Mouse (Mus musculus) kidney, embryonic 16.5 days (tissue): ENCODE results near the gene Etl4. TPM values are rescaled to one million over a fixed set of nuclear protein-coding genes. Genes with fewer than 3 reads are reported as not detected.

Experiments
- ATAC-seq: fragments of 200-750 bp; cut with Nextera tagmentation; 2 replicates; pipeline ENCODE4 v1.8.0; 2017; ENCODE audit warnings: moderate TSS enrichment; ENCODE audit not compliant: low FRiP score, low TSS enrichment
- H3K27ac ChIP-seq: fragments of 300-500 bp; sonication (generic); 2 replicates; pipeline ENCODE4 v1.5.1; 2014; ENCODE audit warnings: low read length
- H3K27me3 ChIP-seq: fragments of 300-500 bp; sonication (generic); 2 replicates; pipeline ENCODE4 v1.6.1; 2014; ENCODE audit warnings: low read length, control low read depth, mixed read lengths; ENCODE audit not compliant: insufficient read depth
- H3K36me3 ChIP-seq: fragments of 300-500 bp; sonication (generic); 2 replicates; pipeline ENCODE4 v1.6.1; 2014; ENCODE audit warnings: low read length, control low read depth, mixed read lengths; ENCODE audit not compliant: insufficient read depth
- H3K4me1 ChIP-seq: fragments of 300-500 bp; sonication (generic); 2 replicates; pipeline ENCODE4 v1.6.1; 2014; ENCODE audit warnings: low read length, control low read depth, mixed read lengths; ENCODE audit not compliant: insufficient read depth
- H3K4me2 ChIP-seq: fragments of 300-500 bp; sonication (generic); replicated peaks from 2 replicates; pipeline ENCODE4 v1.6.1; 2014; ENCODE audit warnings: low read depth, low read length
- H3K4me3 ChIP-seq: fragments of 300-500 bp; sonication (generic); 2 replicates; pipeline ENCODE4 v1.5.1; 2014; ENCODE audit warnings: mild to moderate bottlenecking, low read length
- H3K9ac ChIP-seq: fragments of 300-500 bp; sonication (generic); replicated peaks from 2 replicates; pipeline ENCODE4 v1.6.1; 2014; ENCODE audit warnings: low read length
- H3K9me3 ChIP-seq: fragments of 300-500 bp; sonication (generic); 2 replicates; pipeline ENCODE4 v1.6.1; 2016; ENCODE audit warnings: low read length, control low read depth
- WGBS: fragments of 180-500 bp; shearing (Covaris S2); extraction: QIAGEN DNeasy Blood & Tissue Kit; methylation state at CpG from one replicate; pipeline ENCODE4 v1.1.7; 2014; 5-methylcytosine and 5-hydroxymethylcytosine counted together
- polyA plus RNA-seq: library from polyadenylated mRNA; unstranded; fragments of >200 nt; fragmentation: Nextera tagmentation; extraction: Ambion mirVana; gene quantifications from 2 replicates; pipeline ENCODE4 v1.2.1, GENCODE M21; 2015

The Etl4 gene
- polyA plus RNA-seq, 1 experiment from 2014 or later = 56.8 TPM

GRCm38 (mm10) chr2:19953028-19953427 is 43.4 kb downstream of the Etl4 start:
- no peak for ATAC-seq
- 81% methylated on average over 2 of the region's 2 CpGs for WGBS
- Histone ChIP-seq H3K27me3 (no peaks in the 10 kb centered on the region), H3K4me1 (no peaks in the 10 kb centered on the region), H3K9ac (no peak overlapping the region), H3K4me3 (no peak overlapping the region), H3K36me3 (0 out of 2 replicates have a peak, but pooled peaks cover 4% of the 10 kb centered on the region), H3K4me2 (no peak overlapping the region), H3K9me3 (0 out of 2 replicates have a peak, but pooled peaks cover 3% of the 10 kb centered on the region), H3K27ac (no peak overlapping the region)

GRCm38 (mm10) chr2:19966445-19966844 is 56.9 kb downstream of the Etl4 start:
- no peak overlapping the region for H3K4me2 ChIP-seq
- no peaks in the 10 kb centered on the region for H3K36me3 ChIP-seq
- no peak overlapping the region for H3K27ac ChIP-seq
- no peaks in the 10 kb centered on the region for H3K4me1 ChIP-seq
- WGBS = 58% methylated on average over 7 of the region's 7 CpGs
- no peaks in the 10 kb centered on the region for H3K9me3 ChIP-seq
- no peak overlapping the region for H3K9ac ChIP-seq
- H3K4me3 ChIP-seq = no peak overlapping the region
- no peak for ATAC-seq
- H3K27me3 ChIP-seq = no peaks in the 10 kb centered on the region

- H3K4me2 ChIP-seq = no peak overlapping the region
- H3K27me3 ChIP-seq = no peaks in the 10 kb centered on the region
- no peak for ATAC-seq
- no peak overlapping the region for H3K9ac ChIP-seq
- H3K27ac ChIP-seq = no peak overlapping the region
- H3K36me3 ChIP-seq = no peaks in the 10 kb centered on the region
- 91% methylated on average over 4 of the region's 4 CpGs for WGBS
- no peaks in the 10 kb centered on the region for H3K9me3 ChIP-seq
- H3K4me3 ChIP-seq = no peak overlapping the region
- H3K4me1 ChIP-seq = no peaks in the 10 kb centered on the region
These were observed 128.1 kb downstream of the Etl4 start for GRCm38 (mm10) chr2:20037671-20038070.

- H3K36me3 ChIP-seq = no peaks in the 10 kb centered on the region
- no peaks in the 10 kb centered on the region for H3K9me3 ChIP-seq
- no peak overlapping the region for H3K4me2 ChIP-seq
- H3K4me3 ChIP-seq = no peak overlapping the region
- no peak for ATAC-seq
- H3K9ac ChIP-seq = no peak overlapping the region
- 70% methylated on average over 9 of the region's 9 CpGs for WGBS
- H3K4me1 ChIP-seq = no peaks in the 10 kb centered on the region
- H3K27me3 ChIP-seq = no peaks in the 10 kb centered on the region
- H3K27ac ChIP-seq = no peak overlapping the region
These were observed 162.8 kb downstream of the Etl4 start for GRCm38 (mm10) chr2:20072377-20072776.

GRCm38 (mm10) chr2:20076118-20076796 is 166.7 kb downstream of the Etl4 start:
- Histone ChIP-seq H3K4me3 (no peak overlapping the region), H3K36me3 (no peaks in the 10 kb centered on the region), H3K9me3 (no peaks in the 10 kb centered on the region), H3K27me3 (no peaks in the 10 kb centered on the region), H3K4me1 (no peaks in the 10 kb centered on the region), H3K4me2 (no peak overlapping the region), H3K27ac (no peak overlapping the region), H3K9ac (no peak overlapping the region)
- no peak for ATAC-seq
- 83% methylated on average over 4 of the region's 4 CpGs for WGBS

GRCm38 (mm10) chr2:20084781-20085180 is 175.2 kb downstream of the Etl4 start:
- Histone ChIP-seq H3K4me3 (no peak overlapping the region), H3K9me3 (no peaks in the 10 kb centered on the region), H3K36me3 (no peaks in the 10 kb centered on the region), H3K27ac (no peak overlapping the region), H3K4me2 (no peak overlapping the region), H3K27me3 (no peaks in the 10 kb centered on the region), H3K9ac (no peak overlapping the region), H3K4me1 (no peaks in the 10 kb centered on the region)
- 72% methylated on average over 4 of the region's 4 CpGs for WGBS
- no peak for ATAC-seq

- H3K9me3 ChIP-seq = no peaks in the 10 kb centered on the region
- H3K4me3 ChIP-seq = no peak overlapping the region
- H3K36me3 ChIP-seq = no peaks in the 10 kb centered on the region
- no peaks in the 10 kb centered on the region for H3K4me1 ChIP-seq
- ATAC-seq = no peak
- H3K27ac ChIP-seq = no peak overlapping the region
- H3K4me2 ChIP-seq = no peak overlapping the region
- H3K9ac ChIP-seq = no peak overlapping the region
- WGBS = 69% methylated on average over 1 of the region's 1 CpGs
- H3K27me3 ChIP-seq = no peaks in the 10 kb centered on the region
These were observed 195.9 kb downstream of the Etl4 start for GRCm38 (mm10) chr2:20105456-20105855.

GRCm38 (mm10) chr2:20111703-20112102 is 202.1 kb downstream of the Etl4 start:
- ATAC-seq = no peak
- H3K36me3 ChIP-seq = no peaks in the 10 kb centered on the region
- H3K4me1 ChIP-seq = no peaks in the 10 kb centered on the region
- no peak overlapping the region for H3K4me2 ChIP-seq
- H3K27ac ChIP-seq = no peak overlapping the region
- H3K27me3 ChIP-seq = no peaks in the 10 kb centered on the region
- no peak overlapping the region for H3K4me3 ChIP-seq
- no peaks in the 10 kb centered on the region for H3K9me3 ChIP-seq
- no peak overlapping the region for H3K9ac ChIP-seq

GRCm38 (mm10) chr2:20125914-20126313 is 216.3 kb downstream of the Etl4 start:
- peaks cover 7% of the 10 kb centered on the region; the same call in 1 of the 2 replicates for H3K4me1 ChIP-seq
- no peak overlapping the region for H3K4me2 ChIP-seq
- no peak for ATAC-seq
- no peak overlapping the region for H3K4me3 ChIP-seq
- no peak overlapping the region for H3K9ac ChIP-seq
- H3K27ac ChIP-seq = no peak overlapping the region
- no peaks in the 10 kb centered on the region for H3K36me3 ChIP-seq
- H3K9me3 ChIP-seq = no peaks in the 10 kb centered on the region
- H3K27me3 ChIP-seq = no peaks in the 10 kb centered on the region

GRCm38 (mm10) chr2:20131792-20132191 is 222.2 kb downstream of the Etl4 start:
- WGBS = 9% methylated on average over 2 of the region's 2 CpGs
- H3K4me1 ChIP-seq = 0 out of 2 replicates have a peak, but pooled peaks cover 6% of the 10 kb centered on the region
- no peaks in the 10 kb centered on the region for H3K9me3 ChIP-seq
- H3K27ac ChIP-seq = no peak overlapping the region
- no peak overlapping the region for H3K4me2 ChIP-seq
- no peak overlapping the region for H3K4me3 ChIP-seq
- H3K27me3 ChIP-seq = no peaks in the 10 kb centered on the region
- H3K9ac ChIP-seq = no peak overlapping the region
- no peaks in the 10 kb centered on the region for H3K36me3 ChIP-seq
- peak; percentile 27; the same call in 1 of the 2 replicates for ATAC-seq
